Mouse (Mus musculus): Measurements from ENCODE around the gene Nuf2. TPM values are rescaled to one million over a fixed set of nuclear protein-coding genes. Genes with fewer than 3 reads are reported as not detected.
A peak's percentile ranks its signal among the peaks of the same experiment; 100 is the strongest.

Gene Nuf2
- 62.4 and 69.7 TPM in 2 replicates for polyA plus RNA-seq (2016; fragmentation: Nextera tagmentation; extraction: Ambion mirVana)

DNA sequence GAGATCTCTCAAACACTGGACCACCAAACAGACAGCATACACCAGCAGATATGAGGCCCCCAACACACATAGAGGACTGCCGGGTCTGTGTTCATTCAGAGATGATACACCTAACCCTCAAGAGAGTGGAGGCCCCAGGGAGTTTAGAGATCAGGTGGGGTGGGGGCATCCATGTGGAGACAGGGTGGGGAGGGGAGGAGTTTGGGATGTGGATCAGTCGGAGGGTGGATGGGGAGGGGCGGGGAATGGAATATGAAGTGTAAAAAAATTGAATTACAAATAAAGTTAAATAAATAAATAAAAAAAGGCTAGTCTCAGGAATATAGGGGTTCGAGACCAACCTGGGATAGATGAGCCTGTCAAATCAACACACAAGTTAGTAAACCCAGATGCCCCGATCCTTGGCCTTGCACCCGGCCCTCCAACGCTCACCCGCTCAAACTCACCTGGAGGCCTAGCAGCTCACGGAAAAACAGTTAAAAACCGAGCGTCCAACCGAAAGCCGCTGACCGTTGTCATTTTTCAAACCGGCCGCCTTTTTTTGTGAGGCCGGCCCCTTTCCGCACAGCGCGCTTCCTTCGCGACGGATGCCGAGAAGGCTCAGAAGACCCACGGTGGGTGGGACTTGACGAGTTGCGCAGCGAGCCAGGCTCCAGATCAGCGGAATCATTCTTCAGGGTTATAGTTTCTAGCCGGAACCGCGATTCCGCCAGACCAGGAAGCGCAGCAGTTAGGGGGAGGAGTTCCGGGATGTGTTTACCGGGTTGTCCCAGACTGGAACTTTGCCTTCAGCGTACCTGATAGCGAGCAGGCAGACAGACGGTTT lies at the start of gene Nuf2:
Gene Nuf2, minus strand, starts transcription at position 589 of the 826 bp plus-strand sequence.
- Histone ChIP-seq H3K27ac (replicated peaks) (peak within 1 kb of the TSS; percentile 76), H3K9ac (replicated peaks) (peak within 1 kb of the TSS; percentile 62), H3K4me2 (replicated peaks) (peak within 1 kb of the TSS; percentile 65), H3K36me3 (peaks cover 15% of the 10 kb centered on the region), H3K9me3 (no peaks in the 10 kb centered on the region), H3K4me1 (peaks cover 12% of the 10 kb centered on the region), H3K4me3 (peak within 1 kb of the TSS; percentile 68), H3K27me3 (no peaks in the 10 kb centered on the region)
- 0% methylated on average over 39 of the region's 39 CpGs for WGBS
- ATAC-seq (ENCODE audit: low FRiP score, low read depth) = peak; percentile 95

DNA sequence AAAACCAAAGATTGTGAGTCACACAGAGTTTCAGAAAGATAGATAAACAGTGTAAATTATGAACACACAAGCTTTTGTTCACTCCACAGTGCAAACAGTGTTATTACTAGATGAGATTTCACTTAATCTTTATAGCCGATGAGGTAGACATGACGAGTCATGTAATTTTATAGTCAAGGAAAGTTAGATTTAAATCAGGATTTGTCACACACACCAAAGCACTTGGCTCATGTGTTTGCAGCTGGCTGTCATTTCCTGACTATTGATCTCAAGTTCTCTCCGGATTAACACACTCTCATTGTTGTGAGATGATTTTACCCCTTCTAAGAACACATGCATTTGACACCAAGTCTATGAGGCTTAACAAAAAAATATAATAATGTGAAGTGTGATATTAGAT lies 48.3 kb upstream of the Nuf2 start:
- WGBS = 81% methylated on average over 3 of the region's 3 CpGs
- ATAC-seq (ENCODE audit: low FRiP score, low read depth) = no peak

DNA sequence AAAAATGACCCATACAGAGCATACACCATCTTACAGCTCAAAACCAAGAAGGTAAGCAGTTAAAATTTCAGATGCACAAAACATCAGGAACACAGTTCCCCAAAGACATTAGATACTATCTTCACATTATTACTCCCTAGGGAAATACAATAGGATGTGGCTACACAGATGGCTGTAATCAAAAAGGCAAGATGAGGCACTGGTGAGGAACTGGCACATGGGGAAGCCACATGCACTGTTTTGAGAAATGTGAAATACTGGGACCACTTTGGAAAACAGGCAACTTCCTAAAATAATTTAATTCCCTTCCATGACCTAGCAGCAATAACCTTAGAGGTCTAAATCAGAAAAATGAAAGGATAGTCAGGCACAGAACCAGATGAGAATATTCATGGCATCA lies 42.9 kb upstream of the Nuf2 start:
- Histone ChIP-seq H3K9ac (replicated peaks) (no peak overlapping the region), H3K4me3 (no peak overlapping the region), H3K27me3 (no peaks in the 10 kb centered on the region), H3K4me2 (replicated peaks) (no peak overlapping the region), H3K4me1 (no peaks in the 10 kb centered on the region), H3K27ac (replicated peaks) (no peak overlapping the region), H3K36me3 (no peaks in the 10 kb centered on the region), H3K9me3 (no peaks in the 10 kb centered on the region)
- ATAC-seq (ENCODE audit: low FRiP score, low read depth) = no peak

More for the DNA sequence above, 48.3 kb upstream of the Nuf2 start:
- Histone ChIP-seq H3K4me2 (replicated peaks) (no peak overlapping the region), H3K27me3 (no peaks in the 10 kb centered on the region), H3K36me3 (no peaks in the 10 kb centered on the region), H3K9ac (replicated peaks) (no peak overlapping the region), H3K4me3 (no peak overlapping the region), H3K9me3 (no peaks in the 10 kb centered on the region), H3K27ac (replicated peaks) (no peak overlapping the region), H3K4me1 (0 out of 2 replicates have a peak, but pooled peaks cover 3% of the 10 kb centered on the region)

DNA sequence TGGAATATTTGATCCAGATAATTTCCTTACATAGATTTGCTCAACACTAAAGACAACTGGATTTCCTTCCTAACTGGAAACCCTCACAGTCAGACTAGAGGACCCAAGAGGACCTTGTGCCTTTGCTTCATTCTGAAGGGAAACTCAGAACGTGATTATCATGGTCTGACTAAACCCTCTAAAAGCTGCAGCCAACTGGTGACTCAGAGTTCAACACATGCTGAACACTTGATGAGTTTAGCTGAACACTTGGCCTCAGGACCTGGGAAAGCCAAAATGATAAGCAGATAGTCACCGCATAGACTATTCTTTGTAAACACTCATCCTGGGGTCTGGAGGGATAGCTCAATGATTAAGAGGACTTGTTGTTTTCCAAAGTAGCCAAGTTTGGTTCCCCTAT lies 24.4 kb upstream of the Nuf2 start:
- no peak overlapping the region for H3K4me2 ChIP-seq (replicated peaks)
- ATAC-seq (ENCODE audit: low FRiP score, low read depth) = no peak
- H3K27me3 ChIP-seq = no peaks in the 10 kb centered on the region
- no peaks in the 10 kb centered on the region for H3K36me3 ChIP-seq
- 85% methylated on average over 2 of the region's 2 CpGs for WGBS
- H3K4me3 ChIP-seq = no peak overlapping the region
- no peaks in the 10 kb centered on the region for H3K4me1 ChIP-seq
- no peak overlapping the region for H3K9ac ChIP-seq (replicated peaks)
- no peaks in the 10 kb centered on the region for H3K9me3 ChIP-seq
- H3K27ac ChIP-seq (replicated peaks) = no peak overlapping the region

DNA sequence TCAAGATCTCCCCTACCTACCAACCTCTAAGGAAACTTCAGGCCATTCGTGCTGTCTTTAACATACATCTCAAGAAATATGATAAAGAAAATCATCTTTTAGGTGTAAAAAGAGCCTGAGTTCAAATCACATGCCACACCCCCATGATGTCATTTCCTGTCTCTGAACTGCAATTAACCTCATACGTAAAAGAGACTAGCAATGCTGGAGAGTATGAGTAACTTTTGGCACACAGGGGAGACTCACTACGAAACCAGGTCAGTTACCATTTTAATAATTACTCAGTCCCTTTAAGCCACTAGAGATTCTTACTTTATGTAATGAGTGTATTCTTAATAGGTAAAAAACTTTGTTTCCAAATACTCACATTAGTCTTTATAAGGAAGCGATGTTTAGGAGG lies 23.8 kb upstream of the Nuf2 start:
- Histone ChIP-seq H3K4me3 (no peak overlapping the region), H3K4me1 (no peaks in the 10 kb centered on the region), H3K9me3 (no peaks in the 10 kb centered on the region), H3K4me2 (replicated peaks) (no peak overlapping the region), H3K27ac (replicated peaks) (no peak overlapping the region), H3K9ac (replicated peaks) (no peak overlapping the region), H3K27me3 (no peaks in the 10 kb centered on the region), H3K36me3 (no peaks in the 10 kb centered on the region)
- ATAC-seq (ENCODE audit: low FRiP score, low read depth) = no peak
- WGBS = 94% methylated on average over 4 of the region's 4 CpGs

DNA sequence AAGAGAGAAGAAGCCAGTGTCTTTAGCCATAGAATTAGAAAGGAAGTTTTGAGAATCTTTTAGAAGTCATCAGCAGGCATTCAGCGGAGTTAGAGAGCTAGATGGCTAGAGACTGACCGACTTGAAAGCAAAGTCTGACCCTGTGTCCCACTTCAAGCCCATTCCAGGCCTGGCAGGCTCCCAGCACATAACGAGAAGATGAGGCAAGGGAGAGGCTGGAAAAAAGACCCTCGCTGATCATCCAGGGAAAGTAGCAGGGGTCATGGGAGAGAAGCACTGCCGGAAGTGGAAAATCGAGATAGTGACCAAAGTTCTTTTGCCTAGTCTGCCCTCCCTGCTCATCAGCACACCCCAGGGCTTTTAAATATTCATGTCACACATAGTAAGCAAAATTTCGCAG lies 22.2 kb upstream of the Nuf2 start:
- WGBS = 86% methylated on average over 7 of the region's 7 CpGs
- Histone ChIP-seq H3K27me3 (no peaks in the 10 kb centered on the region), H3K4me3 (no peak overlapping the region), H3K9me3 (no peaks in the 10 kb centered on the region), H3K4me2 (replicated peaks) (no peak overlapping the region), H3K36me3 (no peaks in the 10 kb centered on the region), H3K4me1 (no peaks in the 10 kb centered on the region), H3K9ac (replicated peaks) (no peak overlapping the region), H3K27ac (replicated peaks) (no peak overlapping the region)
- no peak for ATAC-seq (ENCODE audit: low FRiP score, low read depth)

DNA sequence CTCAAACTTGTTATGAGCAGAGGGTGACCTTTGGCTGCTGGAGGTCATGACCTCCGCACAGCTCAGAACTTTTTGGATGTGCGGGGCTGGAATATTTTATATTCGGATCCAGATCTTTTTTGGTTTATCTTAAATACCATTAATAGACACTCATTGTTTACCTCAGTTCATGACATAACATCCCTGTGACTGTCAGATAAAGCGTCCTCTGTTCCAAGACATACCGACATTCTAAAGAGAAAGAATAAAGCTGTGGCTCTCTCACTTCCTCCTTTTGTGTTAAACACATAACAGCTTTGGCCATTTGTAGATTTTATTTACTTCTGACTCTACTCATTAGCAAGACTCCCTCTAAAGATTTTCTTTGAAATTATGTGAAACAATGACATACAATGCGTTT lies 9.2 kb upstream of the Nuf2 start:
- Histone ChIP-seq H3K9ac (replicated peaks) (no peak overlapping the region), H3K9me3 (no peaks in the 10 kb centered on the region), H3K27ac (replicated peaks) (no peak overlapping the region), H3K4me1 (no peaks in the 10 kb centered on the region), H3K27me3 (no peaks in the 10 kb centered on the region), H3K36me3 (no peaks in the 10 kb centered on the region), H3K4me3 (no peak overlapping the region), H3K4me2 (replicated peaks) (no peak overlapping the region)
- 88% methylated on average over 6 of the region's 6 CpGs for WGBS
- no peak for ATAC-seq (ENCODE audit: low FRiP score, low read depth)

DNA sequence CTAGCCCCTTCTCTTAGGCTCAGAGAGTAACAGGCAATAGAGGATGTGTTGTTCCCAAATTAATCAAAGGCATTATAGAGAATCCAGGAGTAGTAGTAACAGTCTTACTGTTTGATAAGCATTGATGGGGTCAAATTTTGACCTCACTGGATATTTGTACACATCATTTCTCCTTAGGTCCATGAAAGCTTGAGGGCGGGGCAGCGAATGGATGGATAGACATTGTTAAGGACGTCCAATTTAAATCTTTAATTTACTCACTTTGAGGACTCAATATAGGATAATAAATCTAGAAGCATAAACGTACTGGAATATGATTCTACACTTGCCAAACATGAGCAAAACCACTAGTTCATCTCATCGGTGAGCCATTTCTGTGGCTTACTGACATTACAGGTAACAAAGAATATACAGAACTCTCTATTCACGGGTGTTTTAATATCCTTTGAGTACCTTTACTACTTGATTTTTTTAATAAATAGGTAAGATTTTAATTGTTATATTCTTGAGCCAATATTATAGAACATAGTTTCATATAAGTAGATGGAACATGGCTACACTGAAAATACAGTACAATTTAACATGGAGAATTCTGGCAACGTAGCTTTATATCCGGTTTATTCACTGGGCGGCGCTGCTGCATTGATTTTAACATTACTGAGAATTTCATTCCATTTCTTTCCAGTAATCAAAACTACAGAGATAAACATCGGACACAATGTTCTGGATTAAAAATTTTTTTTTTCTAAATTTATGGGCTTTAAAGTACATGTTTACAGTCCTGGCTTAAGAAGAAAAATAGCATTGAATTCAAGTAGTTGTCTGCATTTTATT lies 655 bp upstream of the Nuf2 start:
- Histone ChIP-seq H3K27ac (replicated peaks) (peak overlapping the region; percentile 76), H3K9me3 (no peaks in the 10 kb centered on the region), H3K4me1 (peaks cover 12% of the 10 kb centered on the region), H3K36me3 (peaks cover 9% of the 10 kb centered on the region), H3K27me3 (no peaks in the 10 kb centered on the region), H3K4me2 (replicated peaks) (peak overlapping the region; percentile 65), H3K9ac (replicated peaks) (peak overlapping the region; percentile 46; the same call in 1 of the 2 replicates), H3K4me3 (peak overlapping the region; percentile 68)
- 15% methylated on average over 11 of the region's 11 CpGs for WGBS
- ATAC-seq (ENCODE audit: low FRiP score, low read depth) = peak; percentile 5; the same call in 1 of the 2 replicates

DNA sequence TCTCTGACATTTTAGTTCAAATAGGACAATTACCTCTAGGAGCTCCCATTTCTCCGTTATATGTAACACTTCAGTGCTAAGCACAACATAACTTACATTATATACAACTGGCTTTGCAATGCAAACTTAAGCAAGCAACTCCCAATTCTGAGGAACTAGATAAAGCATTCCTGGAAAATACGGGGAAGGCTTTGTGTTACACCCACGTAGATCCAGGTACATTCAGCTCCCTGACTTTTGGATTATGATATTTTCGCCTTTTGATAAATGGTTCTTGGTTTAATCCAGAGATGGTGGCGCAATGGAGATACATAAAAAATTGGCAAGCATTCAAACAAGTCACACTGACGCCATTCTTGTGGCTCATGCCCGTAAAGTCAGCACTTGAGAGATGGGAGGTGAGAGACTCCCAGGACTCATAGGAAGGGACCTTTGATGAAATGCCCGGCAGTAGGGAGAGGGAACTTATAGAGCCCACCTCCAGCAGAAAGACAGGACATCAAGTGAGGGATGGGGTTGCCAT lies 1.2 kb downstream of the Nuf2 start:
- WGBS = 84% methylated on average over 8 of the region's 8 CpGs
- H3K27ac ChIP-seq (replicated peaks) = no peak overlapping the region
- no peaks in the 10 kb centered on the region for H3K27me3 ChIP-seq

DNA sequence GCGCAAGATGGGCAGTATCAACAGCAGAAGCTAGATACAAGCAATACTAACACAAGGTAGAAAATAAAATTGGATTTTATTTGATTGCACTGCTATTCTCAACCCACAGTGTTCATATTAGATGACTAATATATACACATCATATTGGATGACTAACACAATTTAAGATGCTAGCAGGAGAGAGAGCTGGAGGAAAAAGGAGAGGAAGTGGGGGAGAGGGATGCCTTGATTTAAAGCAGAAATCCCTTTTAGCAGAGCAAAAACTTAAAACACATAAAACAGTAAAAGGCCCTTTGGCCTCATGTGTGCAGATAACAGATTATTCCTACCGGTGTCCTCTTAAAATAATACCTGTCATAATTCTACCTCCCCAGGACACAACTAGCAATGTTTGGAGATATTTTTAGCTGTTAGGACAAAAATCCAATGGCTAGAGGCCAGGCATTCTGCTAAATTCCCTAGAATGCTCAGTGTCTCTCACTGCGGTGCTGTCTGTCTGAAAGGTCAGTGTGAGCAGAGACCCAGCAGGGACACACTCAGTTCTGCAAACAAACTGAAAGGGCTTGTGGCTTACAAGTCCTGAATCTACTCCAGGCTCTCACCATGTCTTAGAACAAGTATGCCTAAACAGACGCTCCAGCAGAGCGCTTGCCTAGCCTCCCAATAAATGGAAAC lies 5.1 kb downstream of the Nuf2 start:
- no peaks in the 10 kb centered on the region for H3K9me3 ChIP-seq
- H3K4me2 ChIP-seq (replicated peaks) = no peak overlapping the region
- no peak overlapping the region for H3K4me3 ChIP-seq
- H3K27ac ChIP-seq (replicated peaks) = no peak overlapping the region
- 91% methylated on average over 5 of the region's 5 CpGs for WGBS
- no peaks in the 10 kb centered on the region for H3K27me3 ChIP-seq
- no peak for ATAC-seq (ENCODE audit: low FRiP score, low read depth)
- H3K9ac ChIP-seq (replicated peaks) = no peak overlapping the region
- H3K36me3 ChIP-seq = peaks cover 49% of the 10 kb centered on the region
- H3K4me1 ChIP-seq = peaks cover 12% of the 10 kb centered on the region

More for the DNA sequence above, 1.2 kb downstream of the Nuf2 start:
- peaks cover 12% of the 10 kb centered on the region for H3K4me1 ChIP-seq
- peak overlapping the region; percentile 65 for H3K4me2 ChIP-seq (replicated peaks)
- H3K36me3 ChIP-seq = peaks cover 17% of the 10 kb centered on the region
- peak overlapping the region; percentile 62; the same call in 1 of the 2 replicates for H3K9ac ChIP-seq (replicated peaks)
- peak overlapping the region; percentile 68 for H3K4me3 ChIP-seq
- no peaks in the 10 kb centered on the region for H3K9me3 ChIP-seq
- no peak for ATAC-seq (ENCODE audit: low FRiP score, low read depth)

DNA sequence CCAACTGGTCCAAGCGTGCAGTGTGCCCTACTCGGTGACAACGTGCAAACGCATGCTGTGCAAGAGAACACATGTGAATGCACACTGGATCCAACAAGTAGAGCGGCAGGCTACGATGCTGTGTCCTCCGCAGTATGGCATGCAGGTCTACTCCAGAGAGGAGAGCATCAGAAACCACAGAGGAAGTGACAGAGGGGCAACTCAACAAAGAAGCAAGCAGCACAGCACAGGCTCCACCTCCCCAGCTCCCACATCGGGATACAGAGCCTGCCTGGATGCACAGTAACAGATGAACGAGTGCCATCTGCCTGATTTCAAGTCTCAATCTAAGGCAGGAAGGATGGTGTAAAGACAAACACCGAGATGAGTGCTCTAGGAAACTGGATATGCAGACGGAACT lies 11.9 kb downstream of the Nuf2 start:
- no peaks in the 10 kb centered on the region for H3K27me3 ChIP-seq
- ATAC-seq (ENCODE audit: low FRiP score, low read depth) = no peak
- H3K36me3 ChIP-seq = peaks cover 56% of the 10 kb centered on the region
- 96% methylated on average over 11 of the region's 11 CpGs for WGBS
- no peak overlapping the region for H3K4me2 ChIP-seq (replicated peaks)
- H3K4me3 ChIP-seq = no peak overlapping the region
- no peaks in the 10 kb centered on the region for H3K4me1 ChIP-seq
- no peaks in the 10 kb centered on the region for H3K9me3 ChIP-seq
- H3K9ac ChIP-seq (replicated peaks) = no peak overlapping the region
- no peak overlapping the region for H3K27ac ChIP-seq (replicated peaks)

All from midbrain, embryonic 12.5 days (tissue).